Mouse (Mus musculus) liver, embryonic 11.5 days (tissue): Measurements from ENCODE around the gene Yipf2. TPM values are rescaled to one million over a fixed set of nuclear protein-coding genes. Genes with fewer than 3 reads are reported as not detected.

Source experiments
- ATAC-seq: fragments of 200-750 bp; cut with Nextera tagmentation; replicated peaks from 2 replicates; pipeline ENCODE4 v1.8.0; 2017; ENCODE audit warnings: moderate number of reproducible peaks, mild to moderate bottlenecking, moderate TSS enrichment, moderate library complexity; ENCODE audit not compliant: low FRiP score
- DNase-seq: peaks from one replicate; pipeline ENCODE4 v3.0.0-alpha.2; 2017; ENCODE audit warnings: low spot score
- H3K27ac ChIP-seq: fragments of 300-500 bp; sonication (generic); 2 replicates; pipeline ENCODE4 v1.5.1; 2014; ENCODE audit warnings: mild to moderate bottlenecking, low read depth, low read length, control low read depth
- H3K27me3 ChIP-seq: fragments of 300-500 bp; sonication (generic); replicated peaks from 2 replicates; pipeline ENCODE4 v1.6.1; 2014; ENCODE audit warnings: low read length, mixed read lengths; ENCODE audit not compliant: control insufficient read depth, insufficient read depth
- H3K36me3 ChIP-seq: fragments of 300-500 bp; sonication (generic); 2 replicates; pipeline ENCODE4 v1.6.1; 2014; ENCODE audit warnings: mild to moderate bottlenecking, low read length, moderate library complexity, mixed read lengths; ENCODE audit not compliant: control insufficient read depth, insufficient read depth
- H3K4me1 ChIP-seq: fragments of 300-500 bp; sonication (generic); replicated peaks from 2 replicates; pipeline ENCODE4 v1.6.1; 2014; ENCODE audit warnings: low read length, mixed read lengths; ENCODE audit not compliant: control insufficient read depth, insufficient read depth
- H3K4me2 ChIP-seq: fragments of 300-500 bp; sonication (generic); 2 replicates; pipeline ENCODE4 v1.6.1; 2014; ENCODE audit warnings: mild to moderate bottlenecking, control low read depth, moderate library complexity
- H3K4me3 ChIP-seq: fragments of 300-500 bp; sonication (generic); 2 replicates; pipeline ENCODE4 v1.5.1; 2014; ENCODE audit warnings: low read depth, low read length, control low read depth
- H3K9ac ChIP-seq: fragments of 300-500 bp; sonication (generic); 2 replicates; pipeline ENCODE4 v1.6.1; 2014; ENCODE audit warnings: low read depth, low read length, control low read depth
- H3K9me3 ChIP-seq: fragments of 300-500 bp; sonication (generic); 2 replicates; pipeline ENCODE4 v1.6.1; 2016; ENCODE audit warnings: low read length, inconsistent platforms, mixed read lengths; ENCODE audit not compliant: control insufficient read depth
- WGBS: fragments of 180-500 bp; shearing (Covaris S2); extraction: QIAGEN DNeasy Blood & Tissue Kit; methylation state at CpG from one replicate; pipeline ENCODE4 v1.1.7; 2014; 5-methylcytosine and 5-hydroxymethylcytosine counted together
- polyA plus RNA-seq: library from polyadenylated mRNA; unstranded; fragments of >200 nt; fragmentation: Nextera tagmentation; extraction: Ambion mirVana; gene quantifications from 2 replicates; pipeline ENCODE4 v1.2.1, GENCODE M21; 2014

Yipf2 gene
- polyA plus RNA-seq, 1 experiment from 2014 or later, result 16.5 TPM

GRCm38 (mm10) chr9:21593122-21593721 lies 594 bp upstream of the Yipf2 start:
- DNase-seq, result peak; percentile 62
- Histone ChIP-seq H3K4me2 (peak overlapping the region; percentile 98), H3K27ac (peak overlapping the region; percentile 86), H3K4me1 (peaks cover 16% of the 10 kb centered on the region), H3K36me3 (peaks cover 21% of the 10 kb centered on the region), H3K9ac (peak overlapping the region; percentile 93), H3K27me3 (no peaks in the 10 kb centered on the region), H3K4me3 (peak overlapping the region; percentile 97), H3K9me3 (no peaks in the 10 kb centered on the region)
- 3% methylated on average over 68 of the region's 69 CpGs for WGBS
- peak; percentile 73 for ATAC-seq

- H3K4me1 ChIP-seq, result peaks cover 16% of the 10 kb centered on the region
- DNase-seq (no peak), ATAC-seq (peak; percentile 62)
- WGBS, result 17% methylated on average over 17 of the region's 17 CpGs
- peaks cover 32% of the 10 kb centered on the region for H3K36me3 ChIP-seq
- peak overlapping the region; percentile 97 for H3K4me3 ChIP-seq
- H3K9me3 ChIP-seq, result no peaks in the 10 kb centered on the region
- H3K4me2 ChIP-seq, result peak overlapping the region; percentile 98
- peak overlapping the region; percentile 1 for H3K27ac ChIP-seq
- peak overlapping the region; percentile 93 for H3K9ac ChIP-seq
- H3K27me3 ChIP-seq, result no peaks in the 10 kb centered on the region
These were observed 561 bp downstream of the Yipf2 start for GRCm38 (mm10) chr9:21591831-21592702.

- no peaks in the 10 kb centered on the region for H3K27me3 ChIP-seq
- H3K27ac ChIP-seq, result no peak overlapping the region
- peak overlapping the region; percentile 2; the same call in 1 of the 2 replicates for H3K4me2 ChIP-seq
- H3K9ac ChIP-seq, result no peak overlapping the region
- no peaks in the 10 kb centered on the region for H3K9me3 ChIP-seq
- H3K4me3 ChIP-seq, result no peak overlapping the region; the same call in 1 of the 2 replicates
- no peak for DNase-seq
- H3K36me3 ChIP-seq, result peaks cover 40% of the 10 kb centered on the region
- ATAC-seq, result no peak
- 84% methylated on average over 6 of the region's 6 CpGs for WGBS
- peaks cover 16% of the 10 kb centered on the region for H3K4me1 ChIP-seq
These were observed 1.3 kb downstream of the Yipf2 start for GRCm38 (mm10) chr9:21591127-21591830.

GRCm38 (mm10) chr9:21589538-21589937 lies 3.1 kb downstream of the Yipf2 start:
- Histone ChIP-seq H3K9me3 (no peaks in the 10 kb centered on the region), H3K27ac (no peak overlapping the region), H3K27me3 (no peaks in the 10 kb centered on the region), H3K9ac (no peak overlapping the region), H3K36me3 (peaks cover 47% of the 10 kb centered on the region), H3K4me1 (peaks cover 16% of the 10 kb centered on the region), H3K4me2 (no peak overlapping the region), H3K4me3 (no peak overlapping the region)
- WGBS, result 96% methylated on average over 5 of the region's 5 CpGs
- DNase-seq, result no peak
- no peak for ATAC-seq

- Histone ChIP-seq H3K4me1 (peaks cover 5% of the 10 kb centered on the region; the same call in 1 of the 2 replicates), H3K36me3 (peaks cover 54% of the 10 kb centered on the region), H3K27ac (no peak overlapping the region), H3K9me3 (no peaks in the 10 kb centered on the region), H3K27me3 (no peaks in the 10 kb centered on the region), H3K4me3 (no peak overlapping the region), H3K9ac (no peak overlapping the region), H3K4me2 (no peak overlapping the region)
- DNase-seq (no peak), ATAC-seq (no peak)
- WGBS, result 88% methylated on average over 8 of the region's 8 CpGs
These were observed 4.3 kb downstream of the Yipf2 start for GRCm38 (mm10) chr9:21588350-21588749.

GRCm38 (mm10) chr9:21587678-21588349 lies 4.8 kb downstream of the Yipf2 start:
- H3K9ac ChIP-seq, result no peak overlapping the region
- WGBS, result 88% methylated on average over 23 of the region's 23 CpGs
- no peak for ATAC-seq
- H3K4me3 ChIP-seq, result no peak overlapping the region
- H3K9me3 ChIP-seq, result no peaks in the 10 kb centered on the region
- no peaks in the 10 kb centered on the region for H3K27me3 ChIP-seq
- peaks cover 5% of the 10 kb centered on the region; the same call in 1 of the 2 replicates for H3K4me1 ChIP-seq
- no peak for DNase-seq
- no peak overlapping the region for H3K4me2 ChIP-seq
- no peak overlapping the region for H3K27ac ChIP-seq
- H3K36me3 ChIP-seq, result peaks cover 59% of the 10 kb centered on the region

- Histone ChIP-seq H3K9ac (no peak overlapping the region), H3K27ac (no peak overlapping the region), H3K9me3 (no peaks in the 10 kb centered on the region), H3K4me2 (no peak overlapping the region), H3K36me3 (peaks cover 73% of the 10 kb centered on the region), H3K4me3 (no peak overlapping the region), H3K27me3 (no peaks in the 10 kb centered on the region), H3K4me1 (no peaks in the 10 kb centered on the region)
- DNase-seq, result no peak
- no peak for ATAC-seq
- WGBS, result 80% methylated on average over 1 of the region's 1 CpGs
These were observed 7.2 kb downstream of the Yipf2 start for GRCm38 (mm10) chr9:21585401-21585800.

GRCm38 (mm10) chr9:21578226-21578625 lies 14.4 kb downstream of the Yipf2 start:
- Histone ChIP-seq H3K36me3 (peaks cover 60% of the 10 kb centered on the region), H3K27me3 (no peaks in the 10 kb centered on the region), H3K27ac (no peak overlapping the region), H3K4me1 (no peaks in the 10 kb centered on the region), H3K4me3 (no peak overlapping the region), H3K9me3 (no peaks in the 10 kb centered on the region), H3K9ac (no peak overlapping the region), H3K4me2 (no peak overlapping the region)
- DNase-seq (no peak), ATAC-seq (no peak)
- WGBS, result 77% methylated on average over 3 of the region's 3 CpGs
